Mouse (Mus musculus) CH12.LX (cell line): ENCODE measurements around the gene Abcc5. TPM values are rescaled to one million over a fixed set of nuclear protein-coding genes. Genes with fewer than 3 reads are reported as not detected.

Source experiments
- DNase-seq: peaks from one replicate; pipeline ENCODE4 v3.0.0-alpha.2; 2013; ENCODE audit errors: extremely low read depth
- H3K27ac ChIP-seq: 2 replicates; pipeline ENCODE4 v1.5.1; 2012; ENCODE audit warnings: low read depth, mild to moderate bottlenecking, control low read depth, moderate library complexity; ENCODE audit not compliant: insufficient read depth
- H3K27me3 ChIP-seq: replicated peaks from 2 replicates; pipeline ENCODE3; 2012; ENCODE audit warnings: inconsistent platforms
- H3K36me3 ChIP-seq, 2 experiments: replicated peaks in 1 of 2; 2 replicates each; pipeline versions ENCODE3 to v1.6.1; 2012; ENCODE audit warnings: inconsistent platforms in 1 of 2, low read length in 1 of 2, mild to moderate bottlenecking in 1 of 2, mixed read lengths in 1 of 2, moderate library complexity in 1 of 2; ENCODE audit not compliant: control insufficient read depth in 1 of 2, insufficient read depth in 1 of 2
- H3K4me1 ChIP-seq, 2 experiments: 2 replicates each; pipeline ENCODE4 v1.6.1; 2012; ENCODE audit warnings: inconsistent platforms in 1 of 2, moderate library complexity in 1 of 2; ENCODE audit not compliant: insufficient read depth in 2 of 2, control insufficient read depth in 1 of 2
- H3K4me2 ChIP-seq: 2 replicates; pipeline ENCODE4 v1.6.1; 2012; ENCODE audit warnings: low read depth, mild to moderate bottlenecking, control low read depth; ENCODE audit not compliant: poor library complexity, insufficient read depth, severe bottlenecking
- H3K4me3 ChIP-seq, 3 experiments: fragments of 150-350 bp in 1 of 3; sonication (generic) in 1 of 3; replicated peaks in 1 of 3; 2 replicates each; pipeline versions ENCODE3 to v1.5.1; 2011 to 2012; ENCODE audit warnings: low read depth in 2 of 3, low read length in 2 of 3, mild to moderate bottlenecking in 2 of 3, moderate library complexity in 2 of 3, control low read depth in 1 of 3, improper control_type of control experiment in 1 of 3, inconsistent platforms in 1 of 3, mixed read lengths in 1 of 3; ENCODE audit not compliant: poor library complexity in 1 of 3
- H3K79me2 ChIP-seq: replicated peaks from 2 replicates; pipeline ENCODE4 v1.6.1; 2012; ENCODE audit warnings: mild to moderate bottlenecking, moderate library complexity; ENCODE audit not compliant: control insufficient read depth, poor library complexity, insufficient read depth, severe bottlenecking; ENCODE audit errors: extremely low read depth
- H3K9ac ChIP-seq: 2 replicates; pipeline ENCODE4 v1.6.1; 2012; ENCODE audit warnings: low read depth, mild to moderate bottlenecking, control low read depth, moderate library complexity; ENCODE audit not compliant: insufficient read depth
- H3K9me3 ChIP-seq: replicated peaks from 2 replicates; pipeline ENCODE3; 2012; ENCODE audit warnings: low read length, inconsistent platforms, mixed read lengths
- CHD2 ChIP-seq: IDR thresholded peaks from 2 replicates; pipeline ENCODE4 v1.6.1; 2011; ENCODE audit warnings: low read length, improper control_type of control experiment
- ELF1 ChIP-seq: IDR thresholded peaks from 2 replicates; pipeline ENCODE4 v1.6.1; 2014; ENCODE audit warnings: low read depth, mild to moderate bottlenecking, inconsistent platforms, low read length, improper control_type of control experiment
- EP300 ChIP-seq: IDR thresholded peaks from 2 replicates; pipeline ENCODE4 v1.6.1; 2011; ENCODE audit warnings: low read length, improper control_type of control experiment
- ETS1 ChIP-seq: conservative IDR thresholded peaks from 2 replicates; pipeline ENCODE4 v1.6.1; 2012; ENCODE audit warnings: low read depth, mild to moderate bottlenecking, inconsistent platforms, low read length, improper control_type of control experiment, moderate library complexity
- IRF4 ChIP-seq: IDR thresholded peaks from 2 replicates; pipeline ENCODE4 v1.6.1; 2014; ENCODE audit warnings: low read depth, mild to moderate bottlenecking, inconsistent platforms, low read length, improper control_type of control experiment
- JUN ChIP-seq: IDR thresholded peaks from 2 replicates; pipeline ENCODE4 v1.6.1; 2011; ENCODE audit warnings: low read depth, mild to moderate bottlenecking, low read length, improper control_type of control experiment, moderate library complexity; ENCODE audit not compliant: insufficient read depth
- JUND ChIP-seq: conservative IDR thresholded peaks from 2 replicates; pipeline ENCODE4 v1.6.1; 2011; ENCODE audit warnings: low read depth, low read length, improper control_type of control experiment
- MEF2A ChIP-seq: IDR thresholded peaks from 2 replicates; pipeline ENCODE4 v1.6.1; 2014; ENCODE audit warnings: low read depth, mild to moderate bottlenecking, inconsistent platforms, low read length, improper control_type of control experiment, borderline replicate concordance
- NELFE ChIP-seq: IDR thresholded peaks from 2 replicates; pipeline ENCODE4 v1.6.1; 2011; ENCODE audit warnings: low read depth, low read length, improper control_type of control experiment
- NRF1 ChIP-seq: IDR thresholded peaks from 2 replicates; pipeline ENCODE4 v1.6.1; 2014; ENCODE audit warnings: low read depth, mild to moderate bottlenecking, inconsistent platforms, low read length, improper control_type of control experiment, moderate library complexity
- PAX5 ChIP-seq: IDR thresholded peaks from 2 replicates; pipeline ENCODE4 v1.6.1; 2012; ENCODE audit warnings: low read length, inconsistent platforms, mixed read lengths
- RAD21 ChIP-seq: IDR thresholded peaks from 2 replicates; pipeline ENCODE4 v1.6.1; 2011; ENCODE audit warnings: low read depth, mild to moderate bottlenecking, low read length, improper control_type of control experiment, moderate library complexity
- SIN3A ChIP-seq: IDR thresholded peaks from 2 replicates; pipeline ENCODE4 v1.6.1; 2012; ENCODE audit warnings: low read length, improper control_type of control experiment, inconsistent platforms
- UBTF ChIP-seq: IDR thresholded peaks from 2 replicates; pipeline ENCODE4 v1.6.1; 2012; ENCODE audit warnings: low read depth, mild to moderate bottlenecking, inconsistent platforms, low read length, improper control_type of control experiment, moderate library complexity
- USF1 ChIP-seq: IDR thresholded peaks from 2 replicates; pipeline ENCODE4 v1.6.1; 2014; ENCODE audit warnings: low read depth, mild to moderate bottlenecking, inconsistent platforms, low read length, improper control_type of control experiment
- USF2 ChIP-seq: conservative IDR thresholded peaks from 2 replicates; pipeline ENCODE4 v1.6.1; 2011; ENCODE audit warnings: low read depth, low read length, improper control_type of control experiment
- ZMIZ1 ChIP-seq: IDR thresholded peaks from 2 replicates; pipeline ENCODE4 v1.6.1; 2012; ENCODE audit warnings: low read depth, mild to moderate bottlenecking, inconsistent platforms, low read length, improper control_type of control experiment
- ZNF384 ChIP-seq: IDR thresholded peaks from 2 replicates; pipeline ENCODE4 v1.6.1; 2012; ENCODE audit warnings: low read depth, low read length, improper control_type of control experiment, inconsistent platforms
- dilution Hi-C: fragments of 300-500 bp; cut with MboI; formaldehyde crosslinking; loops from 2 replicates; pipeline ENCODE4 v1.14.3; 2020; ENCODE audit warnings: low sequenced_read_pairs; ENCODE audit not compliant: extremely low pct_unique_long_range_greater_than_20kb, extremely low pct_ligation_motif_present
- in situ Hi-C: fragments of 300-500 bp; cut with MboI; formaldehyde crosslinking; loops from 3 replicates; pipeline ENCODE4 v1.14.3; 2019; ENCODE audit warnings: low sequenced_read_pairs, low pct_ligation_motif_present, low pct_unique_long_range_greater_than_20kb, mixed read lengths
- polyA plus RNA-seq: library from polyadenylated mRNA; unstranded; fragments of >175 nt; gene quantifications from 2 replicates; pipeline ENCODE4 v1.2.1, GENCODE M21; 2012; ENCODE audit warnings: low read depth; ENCODE audit not compliant: insufficient read length
- total RNA-seq, 2 experiments: library from RNA; depleted of rRNA; stranded (reverse); fragments of 300-350 nt in 1 of 2; fragments of >200 nt in 1 of 2; gene quantifications; 2 replicates each; pipeline ENCODE4 v1.2.3; 2012 to 2014

Abcc5 gene
- total and polyA plus RNA-seq, 3 experiments = 23.4 to 28.6 (median 23.8) TPM

- in situ Hi-C loops = loop anchor here (25.0 kb wide), 1 partner anchor 715 kb away; the partner anchor contains the start of gene Lamp3
- Histone ChIP-seq H3K79me2 (no peaks in the 10 kb centered on the region), H3K4me3 (no peak overlapping the region), H3K27ac (no peak overlapping the region), H3K27me3 (no peaks in the 10 kb centered on the region), H3K9ac (no peak overlapping the region), H3K4me2 (no peak overlapping the region), H3K9me3 (no peaks in the 10 kb centered on the region), H3K36me3 (no peaks in the 10 kb centered on the region), H3K4me1 (peaks cover 0 to 26% of the 10 kb centered on the region in 2 experiments; a peak in 2 of 4 replicates)
- no peak for DNase-seq
- dilution Hi-C loops = no loop called here
- TF ChIP-seq SIN3A (no peak), PAX5 (no peak), ETS1 (no peak), IRF4 (no peak), ELF1 (no peak), MEF2A (no peak), UBTF (no peak), NELFE (no peak), USF1 (no peak), ZNF384 (no peak), NRF1 (no peak), JUN (no peak), EP300 (no peak), ZMIZ1 (no peak), RAD21 (no peak)
These were observed 1.4 kb upstream of the Abcc5 start for GRCm38 (mm10) chr16:20427566-20427965.

GRCm38 (mm10) chr16:20424719-20425650, 1.2 kb downstream of the Abcc5 start:
- Histone ChIP-seq H3K9me3 (no peaks in the 10 kb centered on the region), H3K4me1 (peaks cover 0 to 26% of the 10 kb centered on the region in 2 experiments; a peak in 2 of 4 replicates), H3K27me3 (no peaks in the 10 kb centered on the region), H3K4me3 (peak overlapping the region; percentile 77 to 88 (median 82)), H3K36me3 (peaks cover 6 to 21% of the 10 kb centered on the region in 2 experiments), H3K27ac (no peak overlapping the region), H3K9ac (peak overlapping the region; percentile 57; the same call in 1 of the 2 replicates), H3K79me2 (no peaks in the 10 kb centered on the region), H3K4me2 (peak overlapping the region; percentile 42)
- DNase-seq = peak; percentile 16
- dilution Hi-C loops = no loop called here
- in situ Hi-C loops = loop anchor here (25.0 kb wide), 1 partner anchor 713 kb away; the partner anchor contains the start of gene Lamp3
- TF ChIP-seq JUND (no peak), CHD2 (0 out of 2 replicates have a peak, but pooled peaks have one; percentile 42), USF2 (no peak), ETS1 (no peak), USF1 (no peak)
